Mouse (Mus musculus) thymus, postnatal 10 days (tissue): Measurements from ENCODE around the gene Amigo1.
"Not testable (repeated sequence)": the region's sequence is repeated elsewhere in the genome, so short reads cannot be mapped to it uniquely, and the experiment has no call there.

ENCODE experiments used
- DNase-seq, 2 experiments: peaks; one replicate each; pipeline ENCODE4 v3.0.0; 2021; ENCODE audit warnings: low spot score in 2 of 2

The Amigo1 gene

DNA sequence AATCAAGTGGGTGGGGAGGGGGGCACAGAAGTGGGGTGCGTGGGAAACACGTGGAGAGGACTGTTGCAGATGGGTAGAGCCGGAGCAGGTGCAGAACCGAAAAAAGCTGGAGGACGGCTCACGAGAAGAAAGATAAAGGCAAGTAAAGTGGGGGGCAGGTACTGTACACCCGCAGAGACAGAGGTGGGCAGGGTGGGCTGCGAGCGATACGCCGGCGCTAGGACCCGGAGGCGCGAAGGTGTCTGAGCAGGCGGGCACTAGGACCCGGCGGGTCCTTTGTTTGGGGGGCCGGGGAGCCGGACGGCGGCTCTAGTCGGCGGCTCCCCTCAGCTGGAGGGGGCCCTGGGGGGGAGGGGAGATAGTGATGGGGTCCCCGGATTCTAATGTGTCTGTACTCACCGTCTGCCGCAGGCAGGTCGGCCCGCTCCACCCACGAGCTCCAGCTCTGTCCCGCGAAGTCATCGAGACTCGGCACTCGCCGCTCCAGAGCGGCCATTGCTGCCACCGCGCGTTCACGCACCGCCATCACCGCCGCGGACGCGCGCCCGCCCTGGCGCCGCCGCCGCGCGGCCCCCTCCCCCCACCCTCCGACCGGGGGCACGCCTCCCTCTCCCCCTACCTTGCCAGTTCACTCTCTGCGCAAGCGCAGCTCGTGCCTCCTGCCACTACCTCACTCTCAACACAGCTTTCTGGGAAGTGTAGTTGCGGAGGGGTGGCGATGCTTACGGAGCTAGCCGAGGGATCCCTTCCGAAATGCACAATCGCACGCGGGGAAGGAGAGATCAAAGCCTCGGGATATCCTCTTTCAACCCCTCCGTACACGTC is 24.0 kb downstream of the Amigo1 start:
- DNase-seq, result peak; percentile 91 to 92

DNA sequence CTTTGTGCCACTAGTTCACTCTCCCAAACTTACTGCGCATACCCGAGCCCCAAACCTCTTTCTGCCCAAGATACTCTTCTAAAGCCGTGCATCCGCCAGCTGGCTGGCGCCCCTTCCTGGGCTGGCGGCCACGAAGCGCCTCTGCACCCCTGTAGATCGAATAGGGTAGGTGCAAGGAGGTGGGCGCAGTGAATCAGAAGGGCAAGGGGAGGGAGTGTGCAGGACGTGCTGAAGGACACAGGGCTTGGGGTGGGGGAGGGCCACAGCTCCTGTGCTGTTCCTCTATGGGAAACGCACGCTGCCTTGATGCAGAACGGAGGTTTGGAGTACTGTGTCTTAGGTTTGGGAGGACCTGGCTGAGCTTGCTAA is 24.6 kb downstream of the Amigo1 start, which contains the start of gene Atxn7l2:
Atxn7l2 (minus strand) TSS at position 164 of the 369 bp plus-strand sequence.
- peak in 1 of 2 experiments; percentile 67 for DNase-seq

DNA sequence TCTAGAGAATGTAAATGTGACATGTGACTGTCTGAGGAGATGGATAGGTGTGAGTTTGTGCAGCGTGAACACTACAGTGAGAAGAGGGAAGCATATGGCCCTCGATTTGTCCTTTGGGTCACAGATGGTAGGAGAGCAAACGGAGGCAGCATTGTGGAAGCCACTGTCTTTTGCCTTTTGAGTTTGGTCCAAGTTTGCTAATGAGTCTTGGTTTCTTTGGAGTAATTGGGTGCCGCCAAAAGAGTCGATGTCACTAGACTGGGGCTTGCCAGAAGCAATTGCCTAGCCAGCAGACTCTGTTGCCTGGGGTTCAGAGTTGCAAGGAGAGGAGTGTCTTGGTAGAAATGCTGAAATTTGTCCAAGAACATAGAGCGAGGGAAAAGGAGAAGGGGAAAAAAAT is 25.7 kb downstream of the Amigo1 start:
- DNase-seq, result no peak

DNA sequence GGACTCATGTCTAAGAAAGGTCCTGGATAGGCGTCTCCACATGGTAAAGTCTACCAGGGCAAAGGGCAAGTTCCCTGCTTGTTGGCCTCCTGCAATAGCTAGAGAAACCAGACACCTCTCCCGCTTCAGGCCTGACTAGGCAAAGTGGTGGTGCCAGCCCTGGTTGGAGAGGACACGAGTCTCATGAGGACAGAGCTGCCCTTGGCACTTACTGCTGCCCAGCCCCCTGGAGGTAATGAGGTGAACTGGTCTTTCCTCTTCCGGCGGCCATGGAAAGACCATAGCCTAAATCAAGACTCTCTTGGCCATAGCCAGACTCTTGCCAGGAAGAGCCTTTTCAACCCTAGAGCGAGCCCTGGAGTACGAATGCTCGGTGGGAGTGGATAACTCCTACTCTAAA is 26.3 kb downstream of the Amigo1 start:
- DNase-seq, result no peak

DNA sequence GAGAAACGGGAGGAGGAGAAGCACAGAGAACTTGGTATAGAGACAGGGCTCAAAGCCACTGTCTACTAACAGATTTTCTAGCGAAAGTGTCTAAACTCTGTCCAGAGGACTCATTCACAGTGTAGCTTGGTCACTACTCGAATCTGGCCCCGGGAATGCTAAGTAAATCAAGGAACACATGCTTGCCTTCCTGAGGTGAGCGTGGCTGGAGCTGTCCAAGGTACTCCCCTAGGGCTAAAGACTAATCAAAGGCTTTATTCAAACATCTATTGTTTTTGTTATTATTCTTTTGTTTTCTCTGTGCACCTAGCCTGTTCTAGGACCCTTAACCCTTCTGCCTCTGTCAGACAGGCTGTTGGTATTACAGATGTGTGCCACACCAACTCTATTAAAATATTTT is 28.6 kb downstream of the Amigo1 start:
- DNase-seq, result no peak

DNA sequence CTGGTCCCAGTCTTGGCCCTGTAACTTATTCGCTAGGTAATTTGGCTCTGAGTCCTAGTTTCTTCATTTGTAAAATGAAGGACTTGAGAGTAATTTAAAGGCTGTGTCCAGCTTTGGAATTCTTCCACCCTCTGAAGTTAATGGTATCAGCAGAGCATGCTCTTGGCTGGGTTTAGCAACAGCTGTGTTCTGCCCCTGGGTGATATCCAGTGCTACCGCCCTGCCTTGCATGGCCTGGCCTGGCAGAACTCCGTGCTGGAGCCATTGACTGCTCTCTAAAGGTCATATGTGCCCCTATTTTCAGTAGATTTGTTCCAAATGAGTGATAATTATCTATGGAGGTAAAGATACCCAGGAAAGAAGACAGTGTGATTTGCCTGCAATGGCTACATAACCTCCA is 34.5 kb downstream of the Amigo1 start:
- no peak for DNase-seq

DNA sequence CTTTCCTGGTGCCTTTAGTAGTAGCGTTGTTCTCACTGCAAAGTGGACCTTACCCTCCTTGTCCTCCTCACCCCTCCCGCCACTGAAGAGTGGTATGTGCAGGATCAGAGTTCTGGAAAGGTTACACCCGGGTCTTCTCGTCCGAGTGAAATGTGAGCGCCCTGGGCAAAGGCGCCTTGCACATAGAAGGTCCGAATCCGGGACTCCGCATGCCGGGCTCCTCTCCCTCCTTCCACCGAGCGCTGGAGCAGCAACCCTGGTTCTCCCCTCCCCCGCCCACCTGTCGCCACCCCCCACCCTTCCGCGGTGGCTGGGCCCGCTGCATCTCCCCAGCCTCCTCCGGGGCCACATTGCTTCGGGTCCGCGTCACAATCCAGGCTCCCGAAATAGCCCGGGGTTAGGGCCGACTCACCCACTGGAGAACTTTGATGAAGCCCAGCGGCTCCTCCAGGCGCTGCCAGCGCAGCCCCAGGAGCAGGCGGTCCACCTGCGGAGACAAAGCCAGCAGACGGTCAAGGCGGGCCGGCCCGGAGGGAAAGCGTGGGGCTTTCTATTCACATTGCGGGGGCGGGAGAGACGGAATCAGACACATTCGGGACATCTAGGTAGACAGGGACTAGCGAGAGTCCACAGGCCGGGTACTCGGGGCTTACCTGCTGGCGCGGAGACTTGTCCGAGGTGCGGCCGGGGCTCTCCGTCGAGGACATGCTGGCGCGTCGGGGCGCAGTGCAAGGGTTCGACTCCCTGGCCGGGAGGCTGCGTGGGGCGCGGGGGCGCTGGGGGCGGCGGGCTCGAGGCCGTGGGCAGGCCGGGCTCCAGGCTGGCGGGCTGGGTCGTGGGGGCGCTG is 39.8 kb downstream of the Amigo1 start:
- no peak for DNase-seq

DNA sequence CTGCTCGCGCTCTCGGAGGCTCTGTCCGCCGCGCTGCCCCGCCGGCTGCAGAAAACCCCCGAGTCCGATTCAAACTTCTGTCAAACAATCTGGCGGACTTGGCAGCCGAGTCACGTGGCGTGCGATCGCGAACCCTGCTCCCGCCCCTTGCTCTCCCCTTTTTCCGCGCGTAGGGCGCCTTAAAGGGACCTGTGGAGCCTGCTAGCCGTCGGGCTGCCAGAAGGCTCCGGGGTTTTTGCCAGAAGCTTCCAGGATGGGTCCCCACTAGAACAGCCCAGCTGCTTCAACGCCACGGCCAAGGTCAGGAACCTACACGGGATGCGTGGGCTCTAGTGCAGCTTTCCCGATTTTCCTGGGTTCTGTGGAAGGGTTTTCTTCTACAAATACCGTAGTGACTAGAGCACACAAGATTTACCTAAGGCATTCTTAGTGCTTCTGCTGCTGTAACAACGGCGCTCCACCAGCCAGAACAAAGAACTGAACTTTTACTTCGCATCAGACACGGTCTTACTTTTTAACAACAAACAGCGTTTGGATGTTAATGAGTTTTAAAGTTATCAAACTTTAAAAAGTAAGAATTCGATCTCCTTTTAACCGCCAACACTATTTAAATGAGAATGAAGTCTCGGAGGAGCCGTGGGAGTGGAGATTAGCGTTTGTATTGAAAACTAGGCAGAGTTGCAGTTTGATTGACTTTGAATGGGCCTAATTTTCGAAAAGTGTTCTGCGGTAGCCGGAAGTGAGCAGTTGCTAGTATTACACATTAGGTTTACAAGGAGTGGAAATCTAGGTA is 40.6 kb downstream of the Amigo1 start, which contains the start of gene Sypl2:
Sypl2 (minus strand) TSS at position 91 of the 793 bp plus-strand sequence.
- DNase-seq, result no peak

DNA sequence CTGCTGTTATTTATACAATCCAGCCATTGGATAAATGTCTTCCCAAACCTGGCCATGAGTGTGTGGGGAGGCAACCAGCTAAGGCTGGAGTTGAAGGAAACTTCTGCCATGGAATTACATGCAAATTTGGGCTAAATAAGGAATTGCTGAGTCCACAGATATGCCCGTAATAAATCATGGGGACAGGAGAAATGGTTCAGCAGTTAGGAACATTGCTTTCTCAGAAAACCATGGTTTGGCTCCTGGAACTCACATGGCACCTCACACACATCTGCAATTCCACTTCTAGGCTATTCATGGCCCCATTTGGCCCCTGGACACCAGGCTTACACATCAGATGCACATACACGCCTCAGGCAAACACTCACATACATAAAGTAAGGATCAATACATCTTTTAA is 41.4 kb downstream of the Amigo1 start:
- no peak for DNase-seq

DNA sequence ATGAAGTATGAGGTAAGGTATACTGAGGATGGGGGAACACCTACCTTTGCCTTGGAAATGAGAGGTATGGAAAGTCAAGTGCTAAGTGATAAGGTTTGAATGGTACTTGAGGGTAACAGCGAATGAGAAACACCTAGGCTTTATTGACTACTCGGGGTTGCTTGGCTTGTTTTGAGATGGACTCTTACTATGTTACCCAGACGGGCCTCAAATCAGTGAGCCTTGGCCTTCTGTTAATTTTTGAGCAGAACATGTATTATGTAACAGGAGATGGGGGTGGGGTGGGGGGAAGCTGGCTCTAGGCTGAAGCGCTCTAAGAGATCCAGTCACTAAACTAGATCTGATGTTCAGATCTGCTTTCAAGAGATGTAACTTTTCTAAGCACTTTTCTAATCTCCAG is 45.5 kb downstream of the Amigo1 start:
- DNase-seq, result no peak

DNA sequence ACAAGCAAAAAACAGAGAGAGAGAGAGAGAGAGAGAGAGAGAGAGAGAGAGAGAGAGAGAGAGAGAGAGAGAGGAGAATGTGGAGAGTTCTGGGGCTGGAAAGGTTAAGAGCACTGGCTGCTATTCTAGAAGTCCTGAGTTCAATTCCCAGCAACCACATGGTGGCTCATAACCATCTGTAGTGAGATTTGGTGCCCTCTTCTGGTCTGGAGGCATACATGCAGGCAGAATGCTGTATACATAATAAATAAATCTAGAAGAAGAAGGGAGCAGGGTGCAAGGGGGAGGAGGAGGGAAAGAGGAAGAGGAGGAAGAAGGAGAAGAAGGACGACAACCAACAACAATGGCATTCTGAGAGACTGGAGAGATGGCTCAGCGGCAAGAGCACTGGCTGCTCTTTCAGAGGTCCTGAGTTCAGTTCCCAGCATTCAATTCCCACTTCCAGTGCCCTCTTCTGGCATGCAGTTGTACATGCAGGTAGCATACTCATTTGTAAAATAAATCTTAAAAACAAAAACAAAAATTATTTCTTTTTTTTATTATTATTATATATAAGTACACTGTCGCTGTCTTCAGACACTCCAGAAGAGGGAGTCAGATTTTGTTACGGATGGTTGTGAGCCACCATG is 51.5 kb downstream of the Amigo1 start:
- not testable (repeated sequence) for DNase-seq

DNA sequence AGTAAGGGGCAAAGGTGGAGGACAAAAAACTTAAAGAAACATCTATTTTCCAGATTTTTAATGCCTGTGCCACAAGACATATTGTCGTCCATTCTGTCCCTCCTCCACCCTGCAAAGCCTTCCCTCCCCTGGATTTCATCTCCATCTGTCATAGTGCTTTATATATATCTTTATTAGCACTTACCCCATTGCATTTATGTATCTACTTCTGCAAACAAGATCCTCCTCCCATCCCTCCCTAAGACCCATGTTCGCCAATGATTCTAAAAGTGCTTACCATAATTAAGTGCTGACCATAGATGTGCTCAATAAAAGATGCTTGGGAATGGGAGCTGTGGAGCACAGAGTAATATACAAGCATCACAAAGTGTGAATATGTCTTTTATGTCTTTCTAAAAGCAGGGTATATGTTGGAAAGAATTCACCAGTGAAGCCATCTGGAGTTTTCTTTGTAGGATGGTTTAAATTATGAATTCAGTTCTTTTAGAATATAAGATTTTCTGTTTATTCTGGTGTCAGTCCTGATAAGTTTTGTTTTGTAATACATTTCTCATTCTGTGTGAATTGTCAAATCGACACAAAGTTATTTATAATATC is 55.2 kb downstream of the Amigo1 start:
- no peak for DNase-seq
